Comparison of ENCODE assay signal across 24 mouse cellular contexts in the genomic region with DNA sequence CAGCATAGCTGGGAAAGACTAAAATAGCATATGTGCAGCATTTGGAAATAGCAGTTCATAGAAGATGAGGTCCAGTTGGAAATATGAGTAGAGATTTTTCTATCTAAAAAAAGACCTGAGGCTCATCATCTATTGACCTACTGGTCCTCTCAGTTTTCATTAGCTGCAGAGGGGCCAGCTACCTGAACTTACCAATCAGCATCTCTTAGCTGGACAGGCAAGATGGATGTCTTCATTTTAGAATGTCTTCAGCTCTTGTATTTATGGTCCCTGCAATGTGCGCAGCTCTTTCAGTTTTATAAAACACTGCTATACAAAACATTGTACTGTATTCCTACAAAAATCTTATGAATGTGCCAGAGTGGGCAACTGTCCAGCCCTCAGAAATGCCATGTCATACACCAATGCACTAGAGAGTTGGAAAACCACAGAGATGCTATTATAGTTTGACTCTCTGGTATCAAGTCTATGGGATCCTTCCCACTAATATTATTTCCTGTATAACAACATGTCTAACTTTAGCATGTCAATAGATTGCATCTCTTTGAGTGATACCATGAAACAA.
DNase-seq lines count a peak whose midpoint lies in the region; ATAC-seq and TF ChIP-seq lines count a peak whose summit lies in the region.
"Had no signal": no experiment of that assay in that cellular context is flagged by ENCODE, and none has a peak within 500 bp of the region (broad histone marks: within the 10 kb centered on the region; RNA-seq: fewer than 3 reads in every experiment).

No protein-coding gene starts in this region.

- no peaks in the 10 kb centered on the region for H3K9me3 ChIP-seq in lung, embryonic 14.5 days (ENCODE audit: low read depth, low read length)
- H3K9me3 ChIP-seq: embryonic facial prominence, embryonic 15.5 days; forebrain, embryonic 10.5 days; heart, embryonic 15.5 days; hindbrain, embryonic 10.5 days; midbrain, embryonic 12.5 days; neural tube, embryonic 13.5 days had no signal

- DNase-seq in adrenal gland, postnatal 36 days = peak; percentile 11 to 18
- DNase-seq in adrenal gland, adult (ENCODE audit: inconsistent age in 2 of 2, low spot score in 1 of 2) = no peak
- peak; percentile 43 for DNase-seq in lung, embryonic 14.5 days
- no peak for DNase-seq in lung, postnatal 4 days
- peak; percentile 23 for DNase-seq in adipocyte (ENCODE audit: low spot score)
- DNase-seq in spleen, postnatal 14 days (ENCODE audit: low spot score in 2 of 2) = no peak
- DNase-seq: cerebellum, adult 11 months; forebrain, postnatal 0 days; kidney, postnatal 10 days; left cerebral cortex, postnatal 4 days; liver, postnatal 0 days; spleen, adult 18-20 months; thymus, postnatal 4 days had no signal

- WGBS in lung, embryonic 14.5 days = 78% methylated on average over 1 of the region's 1 CpGs

- H3K4me1 ChIP-seq in lung, embryonic 14.5 days (ENCODE audit: insufficient read depth) = no peaks in the 10 kb centered on the region
- H3K4me1 ChIP-seq: midbrain, embryonic 12.5 days had no signal

- H3K27ac ChIP-seq in lung, embryonic 14.5 days (ENCODE audit: low read depth) = no peak overlapping the region
- H3K27ac ChIP-seq: embryonic facial prominence, embryonic 15.5 days; forebrain, embryonic 10.5 days; heart, embryonic 15.5 days; hindbrain, embryonic 10.5 days; hindbrain, postnatal 0 days; layer of hippocampus, adult 2 months; midbrain, embryonic 12.5 days; neural tube, embryonic 13.5 days had no signal

- H3K9ac ChIP-seq in lung, embryonic 14.5 days = no peak overlapping the region
- H3K9ac ChIP-seq: embryonic facial prominence, embryonic 15.5 days; forebrain, postnatal 0 days; heart, embryonic 15.5 days; liver, postnatal 0 days; midbrain, embryonic 12.5 days; neural tube, embryonic 13.5 days had no signal

- ATAC-seq in lung, embryonic 14.5 days (ENCODE audit: insufficient read depth) = no peak
- no peak for ATAC-seq in megakaryocyte-erythroid progenitor cell, adult 5-6 weeks (replicated peaks; ENCODE audit: low FRiP score, low TSS enrichment, poor library complexity, severe bottlenecking)
- ATAC-seq: activated CD4-positive, CD25-positive, alpha-beta regulatory T cell, adult 4 months; forebrain, postnatal 0 days; hindbrain, postnatal 0 days; intestine, postnatal 0 days; liver, postnatal 0 days had no signal

- H3K27me3 ChIP-seq in lung, embryonic 14.5 days (ENCODE audit: insufficient read depth, low read length) = no peaks in the 10 kb centered on the region
- H3K27me3 ChIP-seq: embryonic facial prominence, embryonic 15.5 days; heart, embryonic 15.5 days; midbrain, embryonic 12.5 days; neural tube, embryonic 13.5 days had no signal

- no peaks in the 10 kb centered on the region for H3K36me3 ChIP-seq in lung, embryonic 14.5 days (ENCODE audit: insufficient read depth)
- H3K36me3 ChIP-seq: embryonic facial prominence, embryonic 15.5 days; forebrain, embryonic 10.5 days; heart, embryonic 15.5 days; hindbrain, embryonic 10.5 days; midbrain, embryonic 12.5 days; neural tube, embryonic 13.5 days had no signal

- TF ChIP-seq CTCF in lung, embryonic 14.5 days (IDR thresholded peaks at IDR 0.05; ENCODE audit: low read depth) = no peak

- H3K4me3 ChIP-seq in lung, embryonic 14.5 days (ENCODE audit: low read depth, low read length) = no peak overlapping the region
- H3K4me3 ChIP-seq: embryonic facial prominence, embryonic 15.5 days; forebrain, embryonic 10.5 days; heart, embryonic 15.5 days; hindbrain, embryonic 10.5 days; layer of hippocampus, adult 2 months; midbrain, embryonic 12.5 days; neural tube, embryonic 13.5 days had no signal

- H3K4me2 ChIP-seq in lung, embryonic 14.5 days = no peak overlapping the region
- H3K4me2 ChIP-seq: embryonic facial prominence, embryonic 15.5 days; heart, embryonic 15.5 days; midbrain, embryonic 12.5 days; neural tube, embryonic 13.5 days had no signal

Comparison
In these comparisons a context has a peak if more than half of its experiments do, and no peak if none do; other contexts are left out.
1. DNase-seq: peak in adrenal gland, postnatal 36 days (2 of 2), lung, embryonic 14.5 days (single experiment) and adipocyte (single experiment); none in adrenal gland, adult (0 of 2), lung, postnatal 4 days (0 of 2) and spleen, postnatal 14 days (0 of 2).